Mouse (Mus musculus): Measurements from ENCODE around the gene Tex46. TPM values are rescaled to one million over a fixed set of nuclear protein-coding genes. Genes with fewer than 3 reads are reported as not detected.

The Tex46 gene
- polyA plus RNA-seq, 1 experiment from 2014 or later, result not detected

DNA sequence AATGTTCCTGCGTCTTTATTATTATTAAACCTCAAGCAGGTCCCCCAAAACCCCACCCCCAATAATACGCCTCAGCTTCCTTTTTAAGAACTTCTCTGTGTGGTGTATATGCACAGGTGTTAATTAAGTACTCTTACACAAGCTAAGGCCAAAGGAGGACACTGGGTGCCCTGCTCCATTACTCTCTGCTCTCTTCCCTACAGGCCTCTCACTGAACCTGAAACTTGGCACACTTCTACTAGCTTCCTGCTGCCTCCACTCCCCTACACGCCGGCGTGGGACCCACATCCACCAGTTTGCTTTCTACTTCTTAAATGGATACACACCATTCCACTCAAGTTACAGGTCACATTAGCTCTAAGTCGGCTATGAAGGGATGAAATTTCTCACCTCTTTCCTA is 15.0 kb upstream of the Tex46 start:
- H3K4me2 ChIP-seq (replicated peaks; ENCODE audit: low read depth, low read length), result no peak overlapping the region
- 76% methylated on average over 6 of the region's 6 CpGs for WGBS

DNA sequence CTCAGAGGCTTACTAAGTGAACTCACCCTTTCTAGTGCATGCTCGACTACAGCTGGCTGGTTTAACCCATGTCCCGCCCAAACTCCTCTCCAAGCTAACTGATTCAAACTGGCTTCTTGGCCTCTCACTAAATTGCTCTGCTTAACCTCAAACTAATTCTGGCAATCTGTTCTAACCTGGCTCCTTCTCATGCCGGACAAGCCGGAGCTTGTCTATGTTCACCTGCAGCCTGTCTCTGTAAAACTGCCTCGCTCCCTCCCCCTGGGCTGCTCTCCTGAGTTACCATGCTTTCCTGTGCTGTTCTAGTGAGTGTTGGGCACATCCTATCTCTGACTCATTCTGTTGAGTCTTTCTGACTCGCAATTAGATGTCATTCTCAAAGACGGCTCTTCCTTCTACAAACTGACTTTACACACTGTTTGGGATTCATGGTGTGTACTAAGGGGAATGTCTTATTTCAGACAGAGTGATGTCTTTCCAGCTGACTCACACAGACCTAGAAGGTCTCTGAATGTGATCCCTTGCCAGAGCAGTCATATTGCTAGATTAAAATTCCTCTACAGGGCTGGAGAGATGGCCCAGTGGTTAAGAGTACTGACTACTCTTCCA is 11.9 kb upstream of the Tex46 start:
- Histone ChIP-seq H3K4me2 (replicated peaks; ENCODE audit: low read depth, low read length) (no peak overlapping the region), H3K36me3 (ENCODE audit: control insufficient read depth, insufficient read depth, low read length) (no peaks in the 10 kb centered on the region), H3K27ac (ENCODE audit: low read length) (no peak overlapping the region), H3K27me3 (ENCODE audit: control insufficient read depth, insufficient read depth, low read length) (no peaks in the 10 kb centered on the region), H3K9me3 (ENCODE audit: control insufficient read depth, low read depth, low read length) (no peaks in the 10 kb centered on the region), H3K9ac (replicated peaks; ENCODE audit: low read depth, low read length) (no peak overlapping the region), H3K4me3 (ENCODE audit: low read depth, low read length) (no peak overlapping the region), H3K4me1 (ENCODE audit: control insufficient read depth, insufficient read depth, low read length) (peaks cover 11% of the 10 kb centered on the region; the same call in 1 of the 2 replicates)
- ATAC-seq (ENCODE audit: insufficient number of reproducible peaks, insufficient read depth, low FRiP score, low read depth), result no peak
- WGBS, result 84% methylated on average over 7 of the region's 7 CpGs

More for the DNA sequence above, 15.0 kb upstream of the Tex46 start:
- no peaks in the 10 kb centered on the region for H3K9me3 ChIP-seq (ENCODE audit: control insufficient read depth, low read depth, low read length)
- H3K27me3 ChIP-seq (ENCODE audit: control insufficient read depth, insufficient read depth, low read length), result no peaks in the 10 kb centered on the region
- no peak overlapping the region for H3K27ac ChIP-seq (ENCODE audit: low read length)
- H3K36me3 ChIP-seq (ENCODE audit: control insufficient read depth, insufficient read depth, low read length), result peaks cover 3% of the 10 kb centered on the region; the same call in 1 of the 2 replicates
- H3K4me3 ChIP-seq (ENCODE audit: low read depth, low read length), result no peak overlapping the region
- H3K4me1 ChIP-seq (ENCODE audit: control insufficient read depth, insufficient read depth, low read length), result no peaks in the 10 kb centered on the region
- no peak for ATAC-seq (ENCODE audit: insufficient number of reproducible peaks, insufficient read depth, low FRiP score, low read depth)
- H3K9ac ChIP-seq (replicated peaks; ENCODE audit: low read depth, low read length), result no peak overlapping the region

DNA sequence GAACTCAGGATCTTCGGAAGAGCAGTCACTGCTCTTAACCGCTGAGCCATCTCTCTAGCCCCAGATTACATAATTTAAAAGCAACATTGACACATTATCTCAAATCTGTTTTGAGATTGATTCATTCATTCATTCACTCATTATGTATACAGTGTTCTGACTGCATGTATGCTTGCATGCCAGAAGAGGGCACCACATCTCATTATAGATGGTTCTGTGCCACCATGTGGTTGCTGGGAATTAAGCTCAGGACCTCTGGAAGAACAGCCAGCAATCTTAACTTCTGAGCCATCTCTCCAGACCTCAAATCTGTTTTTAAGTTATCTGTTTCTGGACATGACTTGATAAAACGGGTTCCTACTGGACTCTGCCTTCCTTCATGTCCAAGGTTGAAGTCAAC is 10.4 kb upstream of the Tex46 start:
- WGBS, result 95% methylated on average over 3 of the region's 3 CpGs
- Histone ChIP-seq H3K36me3 (ENCODE audit: control insufficient read depth, insufficient read depth, low read length) (no peaks in the 10 kb centered on the region), H3K4me3 (ENCODE audit: low read depth, low read length) (no peak overlapping the region), H3K4me1 (ENCODE audit: control insufficient read depth, insufficient read depth, low read length) (peaks cover 11% of the 10 kb centered on the region; the same call in 1 of the 2 replicates), H3K27me3 (ENCODE audit: control insufficient read depth, insufficient read depth, low read length) (no peaks in the 10 kb centered on the region), H3K27ac (ENCODE audit: low read length) (no peak overlapping the region), H3K9ac (replicated peaks; ENCODE audit: low read depth, low read length) (no peak overlapping the region), H3K9me3 (ENCODE audit: control insufficient read depth, low read depth, low read length) (no peaks in the 10 kb centered on the region), H3K4me2 (replicated peaks; ENCODE audit: low read depth, low read length) (no peak overlapping the region)
- ATAC-seq (ENCODE audit: insufficient number of reproducible peaks, insufficient read depth, low FRiP score, low read depth), result no peak

DNA sequence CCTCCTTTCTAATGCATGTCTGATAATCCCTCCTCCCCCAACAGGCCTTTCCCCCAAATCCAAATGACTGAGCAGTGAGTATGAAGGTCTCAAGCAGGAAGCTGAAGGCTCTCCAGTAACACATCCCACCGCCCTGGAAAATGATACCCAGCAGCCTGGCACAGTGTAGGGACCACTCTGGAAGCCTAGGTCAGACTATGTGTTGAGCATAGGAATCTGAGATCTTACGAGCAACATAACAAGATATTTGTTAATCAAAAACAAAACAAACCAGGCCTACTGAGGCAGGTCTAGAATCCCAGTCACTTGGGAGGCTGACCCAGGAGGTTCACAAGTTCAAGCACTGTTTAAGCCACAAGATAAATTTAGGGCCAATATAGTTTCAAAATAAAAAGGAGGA is 9.7 kb upstream of the Tex46 start:
- Histone ChIP-seq H3K4me3 (ENCODE audit: low read depth, low read length) (peak overlapping the region; percentile 99; the same call in 1 of the 2 replicates), H3K9ac (replicated peaks; ENCODE audit: low read depth, low read length) (peak overlapping the region; percentile 99; the same call in 1 of the 2 replicates), H3K9me3 (ENCODE audit: control insufficient read depth, low read depth, low read length) (no peaks in the 10 kb centered on the region), H3K27me3 (ENCODE audit: control insufficient read depth, insufficient read depth, low read length) (no peaks in the 10 kb centered on the region), H3K36me3 (ENCODE audit: control insufficient read depth, insufficient read depth, low read length) (no peaks in the 10 kb centered on the region), H3K4me2 (replicated peaks; ENCODE audit: low read depth, low read length) (peak overlapping the region; percentile 50), H3K27ac (ENCODE audit: low read length) (no peak overlapping the region), H3K4me1 (ENCODE audit: control insufficient read depth, insufficient read depth, low read length) (peaks cover 11% of the 10 kb centered on the region; the same call in 1 of the 2 replicates)
- ATAC-seq (ENCODE audit: insufficient number of reproducible peaks, insufficient read depth, low FRiP score, low read depth), result no peak
- WGBS, result 80% methylated on average over 2 of the region's 2 CpGs

DNA sequence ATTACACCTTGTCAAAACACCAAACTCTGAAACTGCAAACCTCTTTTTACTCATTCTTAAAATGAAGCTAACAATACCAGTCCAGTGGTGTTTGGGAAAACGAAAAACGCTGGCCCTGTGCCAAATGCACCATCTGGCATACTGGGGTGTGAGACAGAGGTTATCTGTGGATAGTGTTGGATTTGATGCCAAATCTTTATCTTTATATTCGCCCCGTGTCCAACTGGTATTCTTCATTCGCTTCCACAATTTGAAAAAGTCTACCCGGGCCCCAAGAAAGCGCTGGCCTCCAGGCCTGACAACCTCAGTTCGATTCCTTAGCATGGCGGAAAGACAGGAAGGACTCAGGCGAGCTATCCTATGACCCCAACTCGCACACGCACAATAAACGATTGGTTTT is 8.8 kb upstream of the Tex46 start:
- Histone ChIP-seq H3K36me3 (ENCODE audit: control insufficient read depth, insufficient read depth, low read length) (no peaks in the 10 kb centered on the region), H3K27me3 (ENCODE audit: control insufficient read depth, insufficient read depth, low read length) (no peaks in the 10 kb centered on the region), H3K4me3 (ENCODE audit: low read depth, low read length) (peak overlapping the region; percentile 99), H3K4me1 (ENCODE audit: control insufficient read depth, insufficient read depth, low read length) (peaks cover 11% of the 10 kb centered on the region; the same call in 1 of the 2 replicates), H3K4me2 (replicated peaks; ENCODE audit: low read depth, low read length) (peak overlapping the region; percentile 50), H3K9ac (replicated peaks; ENCODE audit: low read depth, low read length) (peak overlapping the region; percentile 99), H3K9me3 (ENCODE audit: control insufficient read depth, low read depth, low read length) (no peaks in the 10 kb centered on the region), H3K27ac (ENCODE audit: low read length) (0 out of 2 replicates have a peak overlapping the region, but pooled peaks have one; percentile 28)
- WGBS, result under 1% methylated on average over 13 of the region's 13 CpGs
- ATAC-seq (ENCODE audit: insufficient number of reproducible peaks, insufficient read depth, low FRiP score, low read depth), result no peak

DNA sequence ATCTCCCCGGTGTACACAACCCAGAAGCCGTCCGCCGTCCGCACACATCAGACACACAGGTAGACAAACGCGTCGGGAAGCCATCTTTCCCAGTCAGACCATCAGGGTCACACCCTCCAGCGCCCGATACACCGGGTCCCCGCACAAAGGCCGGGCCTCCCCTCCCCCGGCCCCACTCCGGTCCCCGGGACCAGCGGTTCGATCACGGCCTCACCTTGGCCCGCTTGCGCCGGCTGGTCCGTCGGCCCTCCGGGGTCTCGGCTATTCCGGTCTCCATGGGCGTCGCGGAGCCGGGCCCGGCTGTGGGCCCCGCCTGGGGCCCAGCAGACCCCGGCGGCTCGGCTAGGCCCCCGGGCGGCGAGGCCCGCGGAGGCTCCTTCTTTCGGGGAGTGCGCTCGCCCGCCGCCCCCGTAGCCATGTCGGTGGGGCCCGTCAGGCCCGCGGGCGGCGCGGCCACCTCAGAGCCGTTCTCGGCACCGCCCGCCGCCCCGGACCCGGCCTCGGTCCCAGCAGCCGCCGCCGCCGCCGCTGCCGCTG is 8.2 kb upstream of the Tex46 start:
- H3K27me3 ChIP-seq (ENCODE audit: control insufficient read depth, insufficient read depth, low read length), result no peaks in the 10 kb centered on the region
- peak; percentile 54; the same call in 1 of the 2 replicates for ATAC-seq (ENCODE audit: insufficient number of reproducible peaks, insufficient read depth, low FRiP score, low read depth)
- H3K4me1 ChIP-seq (ENCODE audit: control insufficient read depth, insufficient read depth, low read length), result peaks cover 11% of the 10 kb centered on the region; the same call in 1 of the 2 replicates
- H3K9me3 ChIP-seq (ENCODE audit: control insufficient read depth, low read depth, low read length), result no peaks in the 10 kb centered on the region
- H3K36me3 ChIP-seq (ENCODE audit: control insufficient read depth, insufficient read depth, low read length), result no peaks in the 10 kb centered on the region
- under 1% methylated on average over 63 of the region's 68 CpGs for WGBS
- peak overlapping the region; percentile 86 for H3K27ac ChIP-seq (ENCODE audit: low read length)
- peak overlapping the region; percentile 99 for H3K4me3 ChIP-seq (ENCODE audit: low read depth, low read length)
- H3K4me2 ChIP-seq (replicated peaks; ENCODE audit: low read depth, low read length), result peak overlapping the region; percentile 50
- peak overlapping the region; percentile 99 for H3K9ac ChIP-seq (replicated peaks; ENCODE audit: low read depth, low read length)

DNA sequence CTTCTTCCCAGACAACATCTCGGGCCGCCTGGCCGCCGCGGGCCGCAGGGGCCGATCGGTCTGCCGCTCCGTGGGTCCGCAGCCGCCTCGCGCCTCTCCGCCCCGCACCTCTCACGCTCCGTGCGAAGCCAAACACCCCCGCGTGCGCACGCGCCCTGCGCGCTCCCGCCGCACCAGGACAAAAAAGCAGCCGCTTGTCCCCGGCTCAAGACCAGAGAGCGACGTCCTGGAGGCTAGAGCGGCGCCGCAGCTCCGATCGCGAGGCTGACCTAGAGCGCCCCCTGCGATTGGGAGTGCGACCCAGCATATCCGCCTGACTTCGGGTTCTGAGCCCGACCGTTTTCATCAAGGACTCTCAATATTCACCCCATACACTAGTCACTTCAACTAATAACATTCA is 7.7 kb upstream of the Tex46 start, which contains the start of gene Kdm1a:
Kdm1a (minus strand) TSS at position 156 of the 400 bp plus-strand sequence.
- Histone ChIP-seq H3K4me3 (ENCODE audit: low read depth, low read length) (peak within 1 kb of the TSS; percentile 99), H3K27ac (ENCODE audit: low read length) (peak within 1 kb of the TSS; percentile 86), H3K27me3 (ENCODE audit: control insufficient read depth, insufficient read depth, low read length) (no peaks in the 10 kb centered on the region), H3K9me3 (ENCODE audit: control insufficient read depth, low read depth, low read length) (no peaks in the 10 kb centered on the region), H3K9ac (replicated peaks; ENCODE audit: low read depth, low read length) (peak within 1 kb of the TSS; percentile 99), H3K4me1 (ENCODE audit: control insufficient read depth, insufficient read depth, low read length) (peaks cover 11% of the 10 kb centered on the region; the same call in 1 of the 2 replicates), H3K4me2 (replicated peaks; ENCODE audit: low read depth, low read length) (peak within 1 kb of the TSS; percentile 50), H3K36me3 (ENCODE audit: control insufficient read depth, insufficient read depth, low read length) (no peaks in the 10 kb centered on the region)
- ATAC-seq (ENCODE audit: insufficient number of reproducible peaks, insufficient read depth, low FRiP score, low read depth), result peak; percentile 90
- WGBS, result under 1% methylated on average over 45 of the region's 45 CpGs

DNA sequence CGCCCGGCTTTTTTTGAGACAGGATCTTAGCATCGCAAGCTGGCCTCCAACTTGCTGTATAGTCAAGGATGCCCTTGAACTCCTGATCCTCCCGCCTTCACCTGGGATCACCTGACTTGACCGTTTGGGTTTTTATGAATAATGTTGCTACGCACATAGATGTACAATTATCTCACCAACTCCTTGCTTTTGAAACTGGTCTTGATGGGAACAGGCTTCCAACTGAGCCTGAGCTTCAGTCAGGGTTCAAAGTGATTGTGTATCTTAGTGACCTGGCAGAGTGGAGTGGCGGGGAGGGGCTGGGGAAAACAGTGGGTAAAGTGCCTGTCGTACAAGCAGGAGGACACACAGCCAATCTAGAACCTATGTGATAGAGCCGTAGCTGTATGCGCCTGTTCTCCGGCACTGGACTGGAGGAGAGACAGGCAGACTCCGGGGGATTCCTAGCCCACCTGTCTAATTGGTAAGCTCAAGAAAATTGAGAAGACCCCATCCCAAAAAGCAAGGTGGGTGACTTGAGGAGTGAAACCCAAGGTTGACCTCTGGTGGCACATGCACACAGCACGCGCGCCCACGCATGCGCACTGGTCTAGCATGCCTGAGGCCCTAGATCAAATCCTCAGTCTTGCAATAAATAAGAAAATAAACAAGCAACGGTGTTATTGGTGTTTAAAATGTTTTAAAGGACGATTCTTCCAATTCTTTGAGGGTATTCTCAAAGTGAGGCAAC is 4.3 kb upstream of the Tex46 start:
- no peak for ATAC-seq (ENCODE audit: insufficient number of reproducible peaks, insufficient read depth, low FRiP score, low read depth)
- whole genome bisulfite sequencing, result 88% methylated on average over 19 of the region's 19 CpGs
- H3K9ac ChIP-seq (replicated peaks; ENCODE audit: low read depth, low read length), result no peak overlapping the region

More for the DNA sequence above, 4.3 kb upstream of the Tex46 start:
- Histone ChIP-seq H3K4me2 (replicated peaks; ENCODE audit: low read depth, low read length) (no peak overlapping the region), H3K4me1 (ENCODE audit: control insufficient read depth, insufficient read depth, low read length) (peaks cover 4% of the 10 kb centered on the region; the same call in 1 of the 2 replicates), H3K4me3 (ENCODE audit: low read depth, low read length) (no peak overlapping the region), H3K27ac (ENCODE audit: low read length) (no peak overlapping the region), H3K9me3 (ENCODE audit: control insufficient read depth, low read depth, low read length) (no peaks in the 10 kb centered on the region), H3K27me3 (ENCODE audit: control insufficient read depth, insufficient read depth, low read length) (no peaks in the 10 kb centered on the region), H3K36me3 (ENCODE audit: control insufficient read depth, insufficient read depth, low read length) (no peaks in the 10 kb centered on the region)
